Mouse (Mus musculus): Measurements from ENCODE around the gene Uba1.
A peak's percentile ranks its signal among the peaks of the same experiment; 100 is the strongest.

Gene Uba1

GRCm38 (mm10) chrX:20658026-20658652, at the start of gene Uba1:
Gene Uba1 (plus strand): TSS chrX:20658326.
- peak; percentile 55 for DNase-seq (ENCODE audit: low spot score)

- DNase-seq (ENCODE audit: low spot score): no peak
Observed at GRCm38 (mm10) chrX:20608500-20608899, 49.6 kb upstream of the Uba1 start.

GRCm38 (mm10) chrX:20616861-20617175, 41.3 kb upstream of the Uba1 start:
- no peak for DNase-seq (ENCODE audit: low spot score)

- peak; percentile 59 for DNase-seq (ENCODE audit: low spot score)
Observed at GRCm38 (mm10) chrX:20617176-20617902, 40.8 kb upstream of the Uba1 start, which contains the start of the genes Rbm10 and Ndufb11. Gene Rbm10 (plus strand): TSS chrX:20617503. Gene Ndufb11 (minus strand): TSS chrX:20617619.

GRCm38 (mm10) chrX:20617903-20618399, 40.2 kb upstream of the Uba1 start:
- peak; percentile 9 for DNase-seq (ENCODE audit: low spot score)

- no peak for DNase-seq (ENCODE audit: low spot score)
Observed at GRCm38 (mm10) chrX:20638141-20638540, 20.0 kb upstream of the Uba1 start.

- DNase-seq (ENCODE audit: low spot score): no peak
Observed at GRCm38 (mm10) chrX:20644780-20645179, 13.3 kb upstream of the Uba1 start.

- DNase-seq (ENCODE audit: low spot score): no peak
Observed at GRCm38 (mm10) chrX:20657593-20657992, 533 bp upstream of the Uba1 start.

GRCm38 (mm10) chrX:20658891-20659406, 823 bp downstream of the Uba1 start:
- DNase-seq (ENCODE audit: low spot score): no peak

- peak; percentile 8 for DNase-seq (ENCODE audit: low spot score)
Observed at GRCm38 (mm10) chrX:20662317-20662715, 4.2 kb downstream of the Uba1 start.

- peak; percentile 79 for DNase-seq (ENCODE audit: low spot score)
Observed at GRCm38 (mm10) chrX:20662716-20663443, 4.8 kb downstream of the Uba1 start.

- DNase-seq (ENCODE audit: low spot score): no peak
Observed at GRCm38 (mm10) chrX:20663444-20663790, 5.3 kb downstream of the Uba1 start.

- DNase-seq (ENCODE audit: low spot score): peak; percentile 68
Observed at GRCm38 (mm10) chrX:20687519-20688067, 29.5 kb downstream of the Uba1 start, which contains the start of gene Cdk16. Gene Cdk16 (plus strand): TSS chrX:20687954.

GRCm38 (mm10) chrX:20688068-20688547, 30.0 kb downstream of the Uba1 start:
- DNase-seq (ENCODE audit: low spot score): peak; percentile 27

- DNase-seq (ENCODE audit: low spot score): peak; percentile 10
Observed at GRCm38 (mm10) chrX:20688615-20689014, 30.5 kb downstream of the Uba1 start.

GRCm38 (mm10) chrX:20691566-20691965, 33.4 kb downstream of the Uba1 start:
- no peak for DNase-seq (ENCODE audit: low spot score)

GRCm38 (mm10) chrX:20692616-20693015, 34.5 kb downstream of the Uba1 start:
- DNase-seq (ENCODE audit: low spot score): no peak

- no peak for DNase-seq (ENCODE audit: low spot score)
Observed at GRCm38 (mm10) chrX:20695842-20696241, 37.7 kb downstream of the Uba1 start.

- DNase-seq (ENCODE audit: low spot score): peak; percentile 16
Observed at GRCm38 (mm10) chrX:20703741-20704290, 45.7 kb downstream of the Uba1 start, which contains the start of gene Usp11. Gene Usp11 (plus strand): TSS chrX:20703906.

- DNase-seq (ENCODE audit: low spot score): peak; percentile 20
Observed at GRCm38 (mm10) chrX:20704295-20705082, 46.4 kb downstream of the Uba1 start.

- no peak for DNase-seq (ENCODE audit: low spot score)
Observed at GRCm38 (mm10) chrX:20705083-20705402, 46.9 kb downstream of the Uba1 start.

All from layer of hippocampus, adult 9-10 months (tissue).